Mouse (Mus musculus): ENCODE measurements around the gene Emg1. TPM values are rescaled to one million over a fixed set of nuclear protein-coding genes. Genes with fewer than 3 reads are reported as not detected.

Gene Emg1
- polyA plus RNA-seq, 1 experiment, result 95.2 TPM

- no peak for DNase-seq (ENCODE audit: low read depth)
- TF ChIP-seq POLR2A (IDR thresholded peaks at IDR 0.05; ENCODE audit: borderline replicate concordance, extremely low read depth, insufficient read depth, insufficient read length, poor library complexity, severe bottlenecking) (no peak), CTCF (IDR thresholded peaks at IDR 0.05; ENCODE audit: borderline replicate concordance, extremely low read depth, insufficient read depth, insufficient read length) (no peak)
Measured at GRCm38 (mm10) chr6:124720904-124721303, 8.9 kb upstream of the Emg1 start.

GRCm38 (mm10) chr6:124719354-124719978 is 7.5 kb upstream of the Emg1 start:
- TF ChIP-seq CTCF (IDR thresholded peaks at IDR 0.05; ENCODE audit: borderline replicate concordance, extremely low read depth, insufficient read depth, insufficient read length) (no peak), POLR2A (IDR thresholded peaks at IDR 0.05; ENCODE audit: borderline replicate concordance, extremely low read depth, insufficient read depth, insufficient read length, poor library complexity, severe bottlenecking) (no peak)
- DNase-seq (ENCODE audit: low read depth), result no peak

- TF ChIP-seq POLR2A (IDR thresholded peaks at IDR 0.05; ENCODE audit: borderline replicate concordance, extremely low read depth, insufficient read depth, insufficient read length, poor library complexity, severe bottlenecking) (no peak), CTCF (IDR thresholded peaks at IDR 0.05; ENCODE audit: borderline replicate concordance, extremely low read depth, insufficient read depth, insufficient read length) (no peak)
- no peak for DNase-seq (ENCODE audit: low read depth)
Measured at GRCm38 (mm10) chr6:124718703-124719102, 6.7 kb upstream of the Emg1 start.

GRCm38 (mm10) chr6:124717968-124718367 is 6.0 kb upstream of the Emg1 start:
- DNase-seq (ENCODE audit: low read depth), result no peak

GRCm38 (mm10) chr6:124716864-124717490 is 5.0 kb upstream of the Emg1 start:
- DNase-seq (ENCODE audit: low read depth), result peak; percentile 74
- TF ChIP-seq POLR2A (IDR thresholded peaks at IDR 0.05; ENCODE audit: borderline replicate concordance, extremely low read depth, insufficient read depth, insufficient read length, poor library complexity, severe bottlenecking) (no peak), CTCF (IDR thresholded peaks at IDR 0.05; ENCODE audit: borderline replicate concordance, extremely low read depth, insufficient read depth, insufficient read length) (peak; percentile 67)

More at GRCm38 (mm10) chr6:124717968-124718367, 6.0 kb upstream of the Emg1 start:
- no peak for TF ChIP-seq POLR2A (IDR thresholded peaks at IDR 0.05; ENCODE audit: borderline replicate concordance, extremely low read depth, insufficient read depth, insufficient read length, poor library complexity, severe bottlenecking)
- TF ChIP-seq CTCF (IDR thresholded peaks at IDR 0.05; ENCODE audit: borderline replicate concordance, extremely low read depth, insufficient read depth, insufficient read length), result no peak

GRCm38 (mm10) chr6:124712918-124713317 is 940 bp upstream of the Emg1 start:
- TF ChIP-seq CTCF (IDR thresholded peaks at IDR 0.05; ENCODE audit: borderline replicate concordance, extremely low read depth, insufficient read depth, insufficient read length) (no peak), POLR2A (IDR thresholded peaks at IDR 0.05; ENCODE audit: borderline replicate concordance, extremely low read depth, insufficient read depth, insufficient read length, poor library complexity, severe bottlenecking) (no peak)

GRCm38 (mm10) chr6:124708289-124708889 is 3.6 kb downstream of the Emg1 start:
- no peak for TF ChIP-seq POLR2A (IDR thresholded peaks at IDR 0.05; ENCODE audit: borderline replicate concordance, extremely low read depth, insufficient read depth, insufficient read length, poor library complexity, severe bottlenecking)
- no peak for TF ChIP-seq CTCF (IDR thresholded peaks at IDR 0.05; ENCODE audit: borderline replicate concordance, extremely low read depth, insufficient read depth, insufficient read length)
- DNase-seq (ENCODE audit: low read depth), result no peak

More at GRCm38 (mm10) chr6:124712918-124713317, 940 bp upstream of the Emg1 start:
- no peak for DNase-seq (ENCODE audit: low read depth)

GRCm38 (mm10) chr6:124706061-124706627 is 5.8 kb downstream of the Emg1 start:
- TF ChIP-seq POLR2A (IDR thresholded peaks at IDR 0.05; ENCODE audit: borderline replicate concordance, extremely low read depth, insufficient read depth, insufficient read length, poor library complexity, severe bottlenecking), result no peak
- TF ChIP-seq CTCF (IDR thresholded peaks at IDR 0.05; ENCODE audit: borderline replicate concordance, extremely low read depth, insufficient read depth, insufficient read length), result no peak

GRCm38 (mm10) chr6:124704417-124704816 is 7.6 kb downstream of the Emg1 start:
- DNase-seq (ENCODE audit: low read depth), result no peak
- TF ChIP-seq CTCF (IDR thresholded peaks at IDR 0.05; ENCODE audit: borderline replicate concordance, extremely low read depth, insufficient read depth, insufficient read length), result no peak
- no peak for TF ChIP-seq POLR2A (IDR thresholded peaks at IDR 0.05; ENCODE audit: borderline replicate concordance, extremely low read depth, insufficient read depth, insufficient read length, poor library complexity, severe bottlenecking)

More at GRCm38 (mm10) chr6:124706061-124706627, 5.8 kb downstream of the Emg1 start:
- no peak for DNase-seq (ENCODE audit: low read depth)

- TF ChIP-seq POLR2A (IDR thresholded peaks at IDR 0.05; ENCODE audit: borderline replicate concordance, extremely low read depth, insufficient read depth, insufficient read length, poor library complexity, severe bottlenecking) (no peak), CTCF (IDR thresholded peaks at IDR 0.05; ENCODE audit: borderline replicate concordance, extremely low read depth, insufficient read depth, insufficient read length) (no peak)
- DNase-seq (ENCODE audit: low read depth), result no peak
Measured at GRCm38 (mm10) chr6:124703789-124704188, 8.2 kb downstream of the Emg1 start.

- peak; percentile 72 for DNase-seq (ENCODE audit: low read depth)
- TF ChIP-seq POLR2A (IDR thresholded peaks at IDR 0.05; ENCODE audit: borderline replicate concordance, extremely low read depth, insufficient read depth, insufficient read length, poor library complexity, severe bottlenecking) (no peak), CTCF (IDR thresholded peaks at IDR 0.05; ENCODE audit: borderline replicate concordance, extremely low read depth, insufficient read depth, insufficient read length) (peak; percentile 84)
Measured at GRCm38 (mm10) chr6:124702784-124703103, 9.2 kb downstream of the Emg1 start.
